Mouse (Mus musculus) heart, embryonic 15.5 days (tissue): Measurements from ENCODE around the gene Olfr330. TPM values are rescaled to one million over a fixed set of nuclear protein-coding genes. Genes with fewer than 3 reads are reported as not detected.

Experiments used
- ATAC-seq: fragments of 200-750 bp; cut with Nextera tagmentation; replicated peaks from 2 replicates; pipeline ENCODE4 v1.8.0; 2017; ENCODE audit warnings: low read depth, moderate TSS enrichment; ENCODE audit not compliant: insufficient number of reproducible peaks, insufficient read depth, low FRiP score
- H3K27ac ChIP-seq: fragments of 300-500 bp; sonication (generic); 2 replicates; pipeline ENCODE4 v1.5.1; 2015; ENCODE audit warnings: mild to moderate bottlenecking, inconsistent platforms
- H3K27me3 ChIP-seq: fragments of 300-500 bp; sonication (generic); 2 replicates; pipeline ENCODE4 v1.6.1; 2015; ENCODE audit warnings: inconsistent platforms
- H3K36me3 ChIP-seq: fragments of 300-500 bp; sonication (generic); 2 replicates; pipeline ENCODE4 v1.6.1; 2015; ENCODE audit warnings: mild to moderate bottlenecking, inconsistent platforms
- H3K4me1 ChIP-seq: fragments of 300-500 bp; sonication (generic); replicated peaks from 2 replicates; pipeline ENCODE4 v1.6.1; 2015; ENCODE audit warnings: inconsistent platforms
- H3K4me2 ChIP-seq: fragments of 300-500 bp; sonication (generic); 2 replicates; pipeline ENCODE4 v1.6.1; 2015; ENCODE audit warnings: inconsistent platforms, mild to moderate bottlenecking, moderate library complexity
- H3K4me3 ChIP-seq: fragments of 300-500 bp; sonication (generic); 2 replicates; pipeline ENCODE4 v1.5.1; 2015; ENCODE audit warnings: mild to moderate bottlenecking, inconsistent platforms
- H3K9ac ChIP-seq: fragments of 300-500 bp; sonication (generic); 2 replicates; pipeline ENCODE4 v1.6.1; 2015; ENCODE audit warnings: mild to moderate bottlenecking, inconsistent platforms
- H3K9me3 ChIP-seq: fragments of 300-500 bp; sonication (generic); replicated peaks from 2 replicates; pipeline ENCODE4 v1.6.1; 2016; ENCODE audit warnings: inconsistent platforms
- WGBS: fragments of 180-500 bp; shearing (Covaris S2); methylation state at CpG from one replicate; pipeline ENCODE4 v1.1.7; 2015; ENCODE audit warnings: mixed read lengths; 5-methylcytosine and 5-hydroxymethylcytosine counted together
- polyA plus RNA-seq: library from polyadenylated mRNA; unstranded; fragments of >200 nt; fragmentation: Nextera tagmentation; extraction: Ambion mirVana; gene quantifications from 2 replicates; pipeline ENCODE4 v1.2.1, GENCODE M21; 2015

Gene Olfr330
- polyA plus RNA-seq, 1 experiment from 2014 or later: not detected

DNA sequence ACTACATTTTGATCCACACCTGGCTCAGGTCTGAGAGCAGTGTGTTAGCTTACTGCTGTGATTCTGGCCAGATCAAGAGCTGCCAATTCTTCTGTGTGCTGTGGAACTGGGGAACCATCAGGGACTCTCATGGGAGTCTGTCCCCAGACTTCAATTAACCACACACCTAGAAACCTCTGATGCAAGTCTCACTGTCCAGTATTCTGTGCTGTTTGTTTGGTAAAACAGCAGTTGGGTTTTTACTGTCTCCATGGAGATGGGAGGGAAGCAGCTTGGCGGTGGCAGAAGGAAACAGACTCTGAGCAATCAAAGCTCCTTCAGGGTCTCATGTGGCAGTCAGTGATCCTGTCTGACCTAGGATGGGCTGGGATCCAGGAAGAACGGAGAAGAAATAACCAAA is 42.2 kb downstream of the Olfr330 start, which contains the start of gene Olfr332:
Gene Olfr332, minus strand, starts transcription at position 101 of the 400 bp plus-strand sequence.
- Histone ChIP-seq H3K4me3 (no peak within 1 kb of the TSS), H3K27ac (no peak within 1 kb of the TSS), H3K36me3 (no peaks in the 10 kb centered on the region), H3K4me2 (no peak within 1 kb of the TSS), H3K9ac (no peak within 1 kb of the TSS), H3K9me3 (no peaks in the 10 kb centered on the region), H3K4me1 (no peaks in the 10 kb centered on the region), H3K27me3 (no peaks in the 10 kb centered on the region)
- ATAC-seq: no peak
- 54% methylated on average over 2 of the region's 2 CpGs for WGBS

Other genes starting within 250 kb of the Olfr330 start
- 12.1 and 15.9 TPM in 2 replicates for gene Zfp692, start 227.8 kb downstream of the Olfr330 start, polyA plus RNA-seq
- 31.6 and 33.1 TPM in 2 replicates for gene Zfp672, start 204.5 kb downstream of the Olfr330 start, polyA plus RNA-seq
- 27.6 and 29.9 TPM in 2 replicates for gene Sh3bp5l, start 204.1 kb downstream of the Olfr330 start, polyA plus RNA-seq
- gene Lypd8, start 155.8 kb downstream of the Olfr330 start, polyA plus RNA-seq: not detected in 2 replicates
- not detected in 2 replicates for gene 1810065E05Rik, start 113.7 kb downstream of the Olfr330 start, polyA plus RNA-seq
- not detected in 2 replicates for gene Gm12253, start 102.3 kb downstream of the Olfr330 start, polyA plus RNA-seq
- gene Lypd9, start 81.9 kb downstream of the Olfr330 start, polyA plus RNA-seq: not detected in 2 replicates
- not detected in 2 replicates for gene Olfr30, start 72.6 kb downstream of the Olfr330 start, polyA plus RNA-seq
- not detected in 2 replicates for gene Olfr332, start 42.3 kb downstream of the Olfr330 start, polyA plus RNA-seq
- gene Olfr331, start 32.3 kb downstream of the Olfr330 start, polyA plus RNA-seq: not detected in 2 replicates
- gene Olfr329-ps, start 11.6 kb upstream of the Olfr330 start, polyA plus RNA-seq: not detected in 2 replicates
- gene Olfr328, start 20.8 kb upstream of the Olfr330 start, polyA plus RNA-seq: not detected in 2 replicates
- gene Olfr224, start 35.7 kb upstream of the Olfr330 start, polyA plus RNA-seq: 0.06 TPM in 1 of 2 replicates, not detected in the other
- gene Olfr325, start 42.9 kb upstream of the Olfr330 start, polyA plus RNA-seq: not detected in 2 replicates
- gene Olfr324, start 60.3 kb upstream of the Olfr330 start, polyA plus RNA-seq: not detected in 2 replicates
- not detected in 2 replicates for gene 2210407C18Rik, start 81.2 kb upstream of the Olfr330 start, polyA plus RNA-seq
- not detected in 2 replicates for gene Olfr323, start 95.7 kb upstream of the Olfr330 start, polyA plus RNA-seq
- gene Trim58, start 105.6 kb upstream of the Olfr330 start, polyA plus RNA-seq: 0.16 and 0.44 TPM in 2 replicates
- not detected in 2 replicates for gene Olfr322, start 123.9 kb upstream of the Olfr330 start, polyA plus RNA-seq
- not detected in 2 replicates for gene Olfr320, start 146.3 kb upstream of the Olfr330 start, polyA plus RNA-seq
- gene Olfr319, start 164.3 kb upstream of the Olfr330 start, polyA plus RNA-seq: not detected in 2 replicates
- gene Olfr318, start 189.2 kb upstream of the Olfr330 start, polyA plus RNA-seq: not detected in 2 replicates
- gene Olfr317, start 204.4 kb upstream of the Olfr330 start, polyA plus RNA-seq: not detected in 2 replicates
- gene Olfr316, start 217.9 kb upstream of the Olfr330 start, polyA plus RNA-seq: not detected in 2 replicates
- not detected in 2 replicates for gene Olfr315, start 238.4 kb upstream of the Olfr330 start, polyA plus RNA-seq
- not detected in 2 replicates for gene Olfr314, start 248.1 kb upstream of the Olfr330 start, polyA plus RNA-seq